Mouse (Mus musculus): ENCODE results near the gene Ebf1. TPM values are rescaled to one million over a fixed set of nuclear protein-coding genes. Genes with fewer than 3 reads are reported as not detected.

Ebf1 gene
- polyA plus RNA-seq, 1 experiment from 2014 or later = 95.7 TPM

DNA sequence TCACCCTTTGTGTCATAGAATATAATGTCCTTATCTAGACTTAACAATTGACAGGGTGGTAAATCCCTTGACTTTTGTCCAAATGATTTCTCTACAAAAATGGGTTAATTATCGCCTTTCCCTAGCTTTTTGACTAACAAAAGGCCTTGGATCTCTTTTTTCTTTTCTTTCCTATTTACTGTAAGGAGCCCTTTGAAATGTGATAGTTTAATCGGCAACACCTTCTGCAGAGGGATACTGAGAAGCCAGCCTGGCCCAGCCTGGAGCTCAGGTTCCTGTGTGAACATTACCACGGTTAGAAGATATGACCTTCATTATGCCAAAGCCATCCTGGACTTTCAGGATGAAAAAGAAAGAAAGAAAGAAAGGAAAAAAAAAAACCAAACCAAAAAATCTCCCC is 150.2 kb downstream of the Ebf1 start:
- 7% methylated on average over 3 of the region's 3 CpGs for WGBS
- Histone ChIP-seq H3K4me2 (no peak overlapping the region), H3K27ac (no peak overlapping the region), H3K4me3 (replicated peaks) (no peak overlapping the region), H3K27me3 (no peaks in the 10 kb centered on the region), H3K36me3 (0 out of 2 replicates have a peak, but pooled peaks cover 5% of the 10 kb centered on the region), H3K4me1 (replicated peaks) (peaks cover 27% of the 10 kb centered on the region; the same call in 1 of the 2 replicates), H3K9me3 (no peaks in the 10 kb centered on the region), H3K9ac (replicated peaks) (no peak overlapping the region)
- no peak for ATAC-seq (ENCODE audit: insufficient number of reproducible peaks, insufficient read depth, low FRiP score, low TSS enrichment, low read depth)

DNA sequence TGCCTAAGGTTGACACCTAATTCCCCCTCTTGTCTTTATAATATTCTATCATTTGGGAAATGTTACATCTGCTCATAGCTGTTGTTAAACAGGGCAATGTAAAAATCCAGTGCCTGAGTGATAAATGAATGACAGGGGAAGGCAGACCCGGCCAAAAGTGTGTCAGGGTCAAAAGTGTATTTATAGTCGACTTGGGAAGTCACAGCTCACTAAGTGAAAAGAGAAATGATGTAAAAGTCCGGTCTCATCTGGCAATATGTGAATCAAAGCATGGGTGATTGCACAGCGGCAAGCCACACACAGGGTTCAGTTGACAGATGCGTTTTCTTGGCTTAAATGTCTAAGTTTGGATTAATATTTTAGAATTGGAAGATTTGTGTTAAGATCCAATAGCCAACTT is 151.2 kb downstream of the Ebf1 start:
- 75% methylated on average over 5 of the region's 5 CpGs for WGBS
- ATAC-seq (ENCODE audit: insufficient number of reproducible peaks, insufficient read depth, low FRiP score, low TSS enrichment, low read depth) = no peak
- no peak overlapping the region for H3K4me3 ChIP-seq (replicated peaks)
- H3K36me3 ChIP-seq = 0 out of 2 replicates have a peak, but pooled peaks cover 5% of the 10 kb centered on the region
- H3K4me1 ChIP-seq (replicated peaks) = peaks cover 27% of the 10 kb centered on the region; the same call in 1 of the 2 replicates
- H3K27me3 ChIP-seq = no peaks in the 10 kb centered on the region
- no peaks in the 10 kb centered on the region for H3K9me3 ChIP-seq
- H3K4me2 ChIP-seq = no peak overlapping the region
- no peak overlapping the region for H3K9ac ChIP-seq (replicated peaks)
- no peak overlapping the region for H3K27ac ChIP-seq

DNA sequence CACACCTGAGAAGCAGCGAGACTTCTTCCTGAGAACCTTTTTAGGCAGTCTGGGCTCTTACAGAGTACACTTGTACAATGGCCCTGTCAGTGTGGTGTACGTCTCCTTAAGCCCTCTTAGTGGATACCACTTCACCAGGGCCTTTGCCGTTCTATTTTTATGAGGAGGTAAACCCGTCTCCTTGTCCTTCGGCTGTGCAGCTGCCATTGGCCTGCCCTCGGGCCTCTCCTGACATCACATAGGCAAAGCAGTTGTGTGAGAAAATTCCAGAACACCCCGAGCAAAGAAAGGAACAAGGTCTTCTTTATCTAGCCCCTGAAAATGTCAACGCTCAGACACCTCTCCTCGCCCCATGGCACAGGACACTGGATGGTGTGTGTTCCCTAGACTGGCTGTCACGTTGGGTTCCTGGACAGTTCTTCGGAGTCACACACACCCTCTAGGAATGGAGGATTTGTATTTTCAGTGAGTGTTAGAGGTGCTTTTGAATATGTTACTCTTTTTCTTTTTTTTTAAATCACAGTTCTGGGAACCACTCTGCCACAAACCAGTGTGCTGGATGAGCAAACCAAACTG is 154.0 kb downstream of the Ebf1 start:
- no peaks in the 10 kb centered on the region for H3K27me3 ChIP-seq
- peaks cover 14% of the 10 kb centered on the region; the same call in 1 of the 2 replicates for H3K4me1 ChIP-seq (replicated peaks)
- no peak overlapping the region for H3K27ac ChIP-seq
- no peak overlapping the region for H3K4me3 ChIP-seq (replicated peaks)
- no peaks in the 10 kb centered on the region for H3K9me3 ChIP-seq
- H3K36me3 ChIP-seq = peaks cover 14% of the 10 kb centered on the region
- ATAC-seq (ENCODE audit: insufficient number of reproducible peaks, insufficient read depth, low FRiP score, low TSS enrichment, low read depth) = 0 out of 2 replicates have a peak, but pooled peaks have one; percentile 59
- 62% methylated on average over 11 of the region's 11 CpGs for WGBS
- no peak overlapping the region for H3K4me2 ChIP-seq
- H3K9ac ChIP-seq (replicated peaks) = no peak overlapping the region

DNA sequence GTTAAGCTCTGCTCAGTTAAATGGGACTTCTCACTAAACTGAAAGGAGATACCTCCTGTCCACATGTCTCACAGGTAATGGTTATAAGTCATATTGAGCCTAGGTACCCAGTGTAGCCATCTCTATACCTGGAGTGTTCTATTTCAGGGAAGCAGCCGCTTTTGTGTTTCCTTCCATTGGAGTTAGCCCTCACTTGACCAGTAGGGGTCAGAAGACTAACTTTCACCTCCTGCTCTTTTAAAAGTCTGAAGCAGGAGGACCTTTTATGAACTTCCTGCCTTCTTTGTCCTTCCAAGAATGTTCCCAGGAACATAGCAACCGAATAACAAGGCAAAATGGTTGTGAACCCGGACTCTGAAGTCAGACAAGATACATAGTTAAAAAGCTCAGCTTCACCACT is 157.3 kb downstream of the Ebf1 start:
- no peak overlapping the region for H3K27ac ChIP-seq
- 74% methylated on average over 3 of the region's 3 CpGs for WGBS
- H3K4me3 ChIP-seq (replicated peaks) = no peak overlapping the region
- no peak for ATAC-seq (ENCODE audit: insufficient number of reproducible peaks, insufficient read depth, low FRiP score, low TSS enrichment, low read depth)
- peaks cover 14% of the 10 kb centered on the region for H3K36me3 ChIP-seq
- H3K9ac ChIP-seq (replicated peaks) = no peak overlapping the region
- H3K9me3 ChIP-seq = no peaks in the 10 kb centered on the region
- H3K4me2 ChIP-seq = no peak overlapping the region
- no peaks in the 10 kb centered on the region for H3K27me3 ChIP-seq
- H3K4me1 ChIP-seq (replicated peaks) = peaks cover 15% of the 10 kb centered on the region; the same call in 1 of the 2 replicates

DNA sequence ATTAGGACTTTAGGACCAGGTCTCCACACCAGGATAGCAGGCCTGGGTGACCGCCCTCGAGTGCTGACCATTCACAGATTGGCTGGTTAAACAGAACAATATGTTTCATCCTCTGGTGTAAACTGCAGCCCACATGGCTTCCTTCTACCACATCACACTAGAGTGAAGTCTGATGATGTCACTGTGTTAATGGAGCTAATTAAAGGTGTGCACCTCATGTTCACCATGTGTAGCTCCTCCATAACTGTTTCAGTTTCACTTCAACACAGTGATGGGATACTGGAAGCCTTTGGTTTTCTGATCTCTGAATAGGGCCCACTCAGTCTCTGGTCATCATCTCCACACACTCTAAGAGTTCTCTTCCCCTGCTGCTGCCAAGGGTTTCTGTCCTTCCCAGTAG is 158.4 kb downstream of the Ebf1 start:
- no peak overlapping the region for H3K27ac ChIP-seq
- H3K4me3 ChIP-seq (replicated peaks) = no peak overlapping the region
- no peak overlapping the region for H3K9ac ChIP-seq (replicated peaks)
- no peak for ATAC-seq (ENCODE audit: insufficient number of reproducible peaks, insufficient read depth, low FRiP score, low TSS enrichment, low read depth)
- H3K27me3 ChIP-seq = no peaks in the 10 kb centered on the region
- H3K36me3 ChIP-seq = peaks cover 14% of the 10 kb centered on the region
- H3K4me2 ChIP-seq = no peak overlapping the region
- H3K4me1 ChIP-seq (replicated peaks) = peaks cover 10% of the 10 kb centered on the region; the same call in 1 of the 2 replicates
- WGBS = 56% methylated on average over 2 of the region's 2 CpGs
- H3K9me3 ChIP-seq = no peaks in the 10 kb centered on the region

DNA sequence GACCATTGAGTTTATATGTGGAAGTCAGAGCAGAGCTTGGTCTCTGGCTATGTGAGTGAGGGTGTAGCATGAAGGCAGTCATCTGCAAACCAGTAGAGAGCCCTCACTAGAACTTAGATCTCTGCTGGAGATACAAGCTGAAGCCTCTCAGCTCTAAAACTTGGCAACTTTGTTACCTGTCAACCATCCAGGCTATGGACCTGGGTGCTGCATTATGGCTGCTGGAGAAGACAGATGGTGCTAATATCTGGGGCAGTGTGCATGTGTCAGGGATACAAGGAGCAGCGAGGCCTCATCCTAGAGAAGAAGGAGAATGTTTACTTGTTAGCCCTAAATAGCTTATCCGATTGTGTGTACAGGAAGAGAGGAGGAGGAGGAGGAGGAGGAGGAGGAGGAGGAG is 159.4 kb downstream of the Ebf1 start:
- Histone ChIP-seq H3K27me3 (no peaks in the 10 kb centered on the region), H3K27ac (no peak overlapping the region), H3K9me3 (no peaks in the 10 kb centered on the region), H3K4me1 (replicated peaks) (0 out of 2 replicates have a peak, but pooled peaks cover 4% of the 10 kb centered on the region), H3K36me3 (peaks cover 9% of the 10 kb centered on the region), H3K4me3 (replicated peaks) (no peak overlapping the region), H3K4me2 (no peak overlapping the region), H3K9ac (replicated peaks) (no peak overlapping the region)
- 49% methylated on average over 2 of the region's 2 CpGs for WGBS
- ATAC-seq (ENCODE audit: insufficient number of reproducible peaks, insufficient read depth, low FRiP score, low TSS enrichment, low read depth) = no peak

DNA sequence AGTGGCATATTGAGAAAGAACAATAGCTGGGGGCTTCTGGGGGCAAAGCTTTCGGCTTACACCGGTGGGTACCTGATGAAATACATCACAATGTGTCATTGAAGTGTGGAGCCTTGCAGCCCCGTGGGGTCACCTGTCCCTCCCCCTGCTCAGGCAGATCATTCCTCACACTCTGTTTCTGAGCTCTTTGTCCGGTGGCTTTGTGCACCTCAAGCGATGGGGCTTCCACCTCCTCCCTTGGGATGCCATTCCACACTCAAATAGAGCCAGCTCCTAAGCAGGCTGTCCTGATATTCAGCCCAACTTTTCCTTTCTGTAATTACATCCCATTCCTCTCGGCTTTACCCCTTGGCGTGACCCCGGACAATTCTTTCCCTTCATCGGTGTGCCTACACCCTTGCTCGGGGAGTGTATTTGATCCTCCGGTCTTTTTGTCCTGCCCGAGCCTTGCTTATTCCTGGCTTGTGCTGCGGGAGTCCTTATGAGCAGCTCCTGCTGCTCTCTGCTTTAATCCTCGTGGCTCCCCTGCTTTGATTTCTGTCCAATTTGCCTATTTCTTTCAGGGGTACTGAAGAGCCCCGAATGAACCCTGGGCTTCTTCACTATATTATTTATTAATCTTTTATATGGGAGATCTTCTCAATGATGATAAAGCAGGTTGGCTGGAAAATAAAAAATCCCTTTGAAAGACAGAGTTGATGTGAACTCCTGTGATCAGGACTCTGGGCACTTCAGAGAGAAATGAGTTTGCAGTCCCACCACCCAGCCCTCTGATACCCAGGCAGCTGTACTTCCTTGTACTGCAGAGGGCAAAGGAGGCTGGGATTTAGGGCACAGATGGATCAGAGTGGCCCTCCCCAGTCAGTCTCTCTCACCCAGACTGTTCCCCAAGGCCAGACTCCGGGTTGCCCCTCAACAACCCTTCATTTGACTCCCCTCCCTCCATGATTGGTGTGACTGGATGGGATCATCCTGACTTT is 160.5 kb downstream of the Ebf1 start:
- Histone ChIP-seq H3K4me2 (no peak overlapping the region), H3K4me1 (replicated peaks) (0 out of 2 replicates have a peak, but pooled peaks cover 4% of the 10 kb centered on the region), H3K9me3 (no peaks in the 10 kb centered on the region), H3K27me3 (no peaks in the 10 kb centered on the region), H3K9ac (replicated peaks) (no peak overlapping the region), H3K27ac (no peak overlapping the region), H3K4me3 (replicated peaks) (no peak overlapping the region), H3K36me3 (peaks cover 9% of the 10 kb centered on the region)
- 54% methylated on average over 16 of the region's 16 CpGs for WGBS
- no peak for ATAC-seq (ENCODE audit: insufficient number of reproducible peaks, insufficient read depth, low FRiP score, low TSS enrichment, low read depth)

DNA sequence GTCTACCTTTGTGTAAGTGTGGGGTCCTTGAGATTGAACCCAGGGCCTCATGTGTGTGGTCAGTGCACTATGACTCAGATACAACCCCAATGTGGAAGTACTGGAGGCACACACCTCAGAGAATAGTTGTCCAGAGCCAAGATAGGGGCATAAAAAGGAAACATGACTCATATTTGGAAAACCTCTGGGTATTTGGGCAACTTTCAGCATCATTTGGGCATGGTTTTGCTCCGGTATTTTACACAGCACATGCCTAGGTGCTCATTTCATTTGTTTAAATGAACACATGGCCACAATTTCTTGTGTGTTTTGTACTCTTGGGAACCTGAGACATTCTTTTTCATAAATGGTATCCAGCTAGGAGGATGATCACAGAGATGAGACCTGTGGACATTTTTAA is 161.9 kb downstream of the Ebf1 start:
- H3K9me3 ChIP-seq = no peaks in the 10 kb centered on the region
- no peak overlapping the region for H3K27ac ChIP-seq
- ATAC-seq (ENCODE audit: insufficient number of reproducible peaks, insufficient read depth, low FRiP score, low TSS enrichment, low read depth) = no peak
- 0 out of 2 replicates have a peak, but pooled peaks cover 3% of the 10 kb centered on the region for H3K27me3 ChIP-seq
- H3K4me2 ChIP-seq = no peak overlapping the region
- no peak overlapping the region for H3K4me3 ChIP-seq (replicated peaks)
- peaks cover 9% of the 10 kb centered on the region for H3K36me3 ChIP-seq
- 90% methylated on average over 1 of the region's 1 CpGs for WGBS
- H3K9ac ChIP-seq (replicated peaks) = no peak overlapping the region
- H3K4me1 ChIP-seq (replicated peaks) = peaks cover 8% of the 10 kb centered on the region

DNA sequence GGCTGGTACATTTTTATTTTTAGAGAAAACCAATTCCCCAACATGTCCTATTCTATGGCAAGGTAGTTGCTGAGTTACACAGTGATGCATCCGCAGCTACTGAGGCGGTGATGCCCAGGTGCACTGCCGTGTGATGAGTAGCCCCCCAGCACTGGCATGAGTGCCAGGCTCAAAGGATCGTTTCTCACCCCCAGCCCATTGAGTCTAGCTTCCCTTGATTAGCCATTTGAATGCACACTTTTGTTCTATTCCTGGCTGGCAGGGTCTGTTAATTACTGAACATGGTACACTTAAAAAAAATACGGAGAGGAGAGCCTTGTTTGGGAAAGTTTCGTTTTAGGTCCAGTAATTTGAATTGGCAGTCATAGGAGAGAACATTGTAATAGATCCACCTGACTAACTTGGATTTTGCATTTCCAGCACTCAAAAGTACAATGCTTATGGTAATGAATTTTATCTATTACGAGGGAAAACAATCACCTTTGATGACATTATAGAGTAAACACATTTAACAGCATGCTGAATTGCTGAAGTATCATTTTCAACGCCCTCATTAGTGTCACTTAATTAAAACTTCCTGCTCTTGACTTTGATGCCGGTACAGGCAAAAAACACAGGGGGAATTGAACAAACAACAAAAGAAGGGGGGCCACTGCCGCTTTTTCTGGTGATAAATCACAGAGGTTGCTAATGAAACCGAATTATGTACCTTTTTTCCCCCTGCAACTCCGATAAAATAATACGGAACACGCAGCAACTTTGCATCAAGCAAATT is 167.3 kb downstream of the Ebf1 start:
- Histone ChIP-seq H3K9ac (replicated peaks) (no peak overlapping the region), H3K27me3 (0 out of 2 replicates have a peak, but pooled peaks cover 3% of the 10 kb centered on the region), H3K27ac (no peak overlapping the region), H3K4me3 (replicated peaks) (no peak overlapping the region), H3K4me2 (peak overlapping the region; percentile 4; the same call in 1 of the 2 replicates), H3K9me3 (no peaks in the 10 kb centered on the region), H3K4me1 (replicated peaks) (peaks cover 23% of the 10 kb centered on the region), H3K36me3 (no peaks in the 10 kb centered on the region)
- ATAC-seq (ENCODE audit: insufficient number of reproducible peaks, insufficient read depth, low FRiP score, low TSS enrichment, low read depth) = no peak
- 39% methylated on average over 14 of the region's 14 CpGs for WGBS

DNA sequence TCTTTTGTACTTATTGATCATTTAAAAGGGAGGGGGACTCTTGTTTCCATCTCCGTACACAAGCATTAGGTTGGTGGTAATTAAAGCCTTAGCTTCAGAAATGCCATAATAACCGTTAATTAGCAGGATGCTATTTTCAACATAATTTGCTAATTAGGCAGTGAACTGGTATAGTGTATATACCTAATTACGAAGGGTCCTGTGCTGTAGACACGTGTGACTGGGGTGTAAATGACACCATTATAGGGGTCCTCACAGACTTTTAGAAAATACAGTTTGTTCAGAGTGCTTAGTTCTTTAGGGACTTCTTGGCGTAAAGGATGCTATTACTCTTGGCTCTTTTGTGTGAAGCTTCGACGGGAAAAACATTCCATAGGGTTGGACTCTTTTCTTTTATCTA is 167.9 kb downstream of the Ebf1 start:
- Histone ChIP-seq H3K4me1 (replicated peaks) (peaks cover 26% of the 10 kb centered on the region), H3K9me3 (no peaks in the 10 kb centered on the region), H3K4me2 (peak overlapping the region; percentile 4; the same call in 1 of the 2 replicates), H3K27me3 (0 out of 2 replicates have a peak, but pooled peaks cover 3% of the 10 kb centered on the region), H3K27ac (no peak overlapping the region), H3K4me3 (replicated peaks) (no peak overlapping the region), H3K9ac (replicated peaks) (no peak overlapping the region), H3K36me3 (0 out of 2 replicates have a peak, but pooled peaks cover 1% of the 10 kb centered on the region)
- 33% methylated on average over 7 of the region's 7 CpGs for WGBS
- ATAC-seq (ENCODE audit: insufficient number of reproducible peaks, insufficient read depth, low FRiP score, low TSS enrichment, low read depth) = no peak

All from limb, embryonic 12.5 days (tissue).